Mouse (Mus musculus) heart, postnatal 0 days (tissue): ENCODE results near the gene F13a1. TPM values are rescaled to one million over a fixed set of nuclear protein-coding genes. Genes with fewer than 3 reads are reported as not detected.

Experiments used
- ATAC-seq: fragments of 200-750 bp; cut with Nextera tagmentation; 2 replicates; pipeline ENCODE4 v1.8.0; 2017; ENCODE audit warnings: low read depth, moderate number of reproducible peaks, moderate library complexity; ENCODE audit not compliant: insufficient read depth
- DNase-seq: peaks from one replicate; pipeline ENCODE4 v3.0.0-alpha.2; 2016; ENCODE audit warnings: low spot score
- H3K27ac ChIP-seq: fragments of 300-500 bp; sonication (generic); 2 replicates; pipeline ENCODE4 v1.5.1; 2014; ENCODE audit warnings: low read depth, mild to moderate bottlenecking
- H3K27me3 ChIP-seq: fragments of 300-500 bp; sonication (generic); 2 replicates; pipeline ENCODE4 v1.6.1; 2014; ENCODE audit warnings: low read length, mixed read lengths; ENCODE audit not compliant: control insufficient read depth, insufficient read depth
- H3K36me3 ChIP-seq: fragments of 300-500 bp; sonication (generic); replicated peaks from 2 replicates; pipeline ENCODE4 v1.6.1; 2014; ENCODE audit warnings: low read length, mixed read lengths; ENCODE audit not compliant: control insufficient read depth, insufficient read depth
- H3K4me1 ChIP-seq: fragments of 300-500 bp; sonication (generic); 2 replicates; pipeline ENCODE4 v1.6.1; 2014; ENCODE audit warnings: antibody characterized with exemption; ENCODE audit not compliant: control insufficient read depth, insufficient read depth
- H3K4me2 ChIP-seq: fragments of 300-500 bp; sonication (generic); 2 replicates; pipeline ENCODE4 v1.6.1; 2014; ENCODE audit warnings: low read depth, mild to moderate bottlenecking, low read length, moderate library complexity
- H3K4me3 ChIP-seq: fragments of 300-500 bp; sonication (generic); 2 replicates; pipeline ENCODE4 v1.5.1; 2014; ENCODE audit warnings: low read depth, low read length
- H3K9ac ChIP-seq: fragments of 300-500 bp; sonication (generic); replicated peaks from 2 replicates; pipeline ENCODE4 v1.6.1; 2014; ENCODE audit warnings: low read depth, low read length, mixed read lengths
- H3K9me3 ChIP-seq: fragments of 300-500 bp; sonication (generic); replicated peaks from 2 replicates; pipeline ENCODE4 v1.6.1; 2016; ENCODE audit warnings: low read length; ENCODE audit not compliant: control insufficient read depth
- CTCF ChIP-seq: IDR thresholded peaks from 2 replicates; pipeline ENCODE4 v1.5.1; 2016; ENCODE audit warnings: antibody characterized with exemption, control low read depth, low read depth
- EP300 ChIP-seq: IDR thresholded peaks from 2 replicates; pipeline ENCODE4 v1.6.1; 2016; ENCODE audit warnings: antibody characterized with exemption, low read depth
- WGBS: fragments of 180-500 bp; shearing (Covaris S2); extraction: QIAGEN DNeasy Blood & Tissue Kit; methylation state at CpG from one replicate; pipeline ENCODE4 v1.1.7; 2014; 5-methylcytosine and 5-hydroxymethylcytosine counted together
- polyA plus RNA-seq: library from polyadenylated mRNA; unstranded; fragments of >200 nt; fragmentation: Nextera tagmentation; extraction: Ambion mirVana; gene quantifications from 2 replicates; pipeline ENCODE4 v1.2.1, GENCODE M21; 2015
- total RNA-seq: library from RNA; depleted of rRNA; stranded (reverse); fragments of >200 nt; gene quantifications from 2 replicates; pipeline ENCODE4 v1.2.3, GENCODE M21; 2014; ENCODE audit warnings: low replicate concordance

F13a1 gene
- total and polyA plus RNA-seq, 2 experiments from 2014 or later, result 3.9 to 16.0 TPM

DNA sequence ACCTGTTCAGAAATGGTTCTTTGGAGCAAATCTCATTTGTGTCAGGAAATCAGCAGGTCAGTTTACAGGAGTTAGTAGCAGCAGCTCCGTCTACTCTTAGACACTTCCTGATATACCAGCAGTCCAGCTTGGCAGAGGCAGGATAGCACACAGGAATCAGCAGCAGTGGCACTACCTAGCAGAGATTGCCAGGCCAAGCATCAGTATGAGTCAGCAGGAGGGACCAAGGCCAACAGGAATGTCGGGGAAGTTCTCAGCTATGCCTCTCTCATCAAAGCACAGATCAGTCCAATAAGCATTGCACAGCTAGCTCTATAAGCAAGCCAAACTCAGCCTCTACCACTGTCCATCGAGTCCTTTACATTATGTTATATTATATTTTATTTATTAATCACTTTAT lies 210.9 kb downstream of the F13a1 start:
- Histone ChIP-seq H3K4me1 (no peaks in the 10 kb centered on the region), H3K27ac (no peak overlapping the region), H3K9ac (no peak overlapping the region), H3K4me2 (no peak overlapping the region), H3K27me3 (no peaks in the 10 kb centered on the region), H3K36me3 (no peaks in the 10 kb centered on the region), H3K4me3 (no peak overlapping the region), H3K9me3 (no peaks in the 10 kb centered on the region)
- TF ChIP-seq EP300, result no peak
- TF ChIP-seq CTCF, result no peak
- DNase-seq, result no peak
- ATAC-seq, result no peak
- 57% methylated on average over 3 of the region's 3 CpGs for WGBS
